Mouse (Mus musculus) liver, adult 2 months (tissue): ENCODE measurements around the gene Ctdnep1. TPM values are rescaled to one million over a fixed set of nuclear protein-coding genes. Genes with fewer than 3 reads are reported as not detected.

Experiments used
- DNase-seq: peaks from one replicate; pipeline ENCODE4 v3.0.0-alpha.2; 2011; ENCODE audit warnings: low read depth, low spot score; ENCODE audit errors: extremely low read depth
- H3K27ac ChIP-seq: fragments of 200-500 bp; replicated peaks from 2 replicates; pipeline ENCODE4 v1.5.1; 2012; ENCODE audit warnings: low read depth, mild to moderate bottlenecking, control low read depth, inconsistent platforms, low read length; ENCODE audit not compliant: insufficient read depth
- H3K27me3 ChIP-seq: fragments of 200-500 bp; 2 replicates; pipeline ENCODE4 v1.6.1; 2012; ENCODE audit warnings: mild to moderate bottlenecking, moderate library complexity, low read length, inconsistent platforms; ENCODE audit not compliant: control insufficient read depth, insufficient read depth
- H3K36me3 ChIP-seq: fragments of 200-500 bp; 2 replicates; pipeline ENCODE4 v1.6.1; 2012; ENCODE audit warnings: low read length, inconsistent platforms; ENCODE audit not compliant: control insufficient read depth, insufficient read depth
- H3K4me1 ChIP-seq: fragments of 200-500 bp; 2 replicates; pipeline ENCODE4 v1.6.1; 2011; ENCODE audit warnings: low read length; ENCODE audit not compliant: control insufficient read depth, insufficient read depth
- H3K4me3 ChIP-seq: fragments of 200-500 bp; 2 replicates; pipeline ENCODE4 v1.5.1; 2011; ENCODE audit warnings: low read depth, mild to moderate bottlenecking, control low read depth, low read length, moderate library complexity; ENCODE audit not compliant: insufficient read depth
- H3K79me2 ChIP-seq: fragments of 200-500 bp; 2 replicates; pipeline ENCODE4 v1.6.1; 2012; ENCODE audit warnings: inconsistent platforms, mild to moderate bottlenecking, low read length, moderate library complexity; ENCODE audit not compliant: control insufficient read depth, insufficient read depth
- H3K9ac ChIP-seq: fragments of 200-500 bp; 2 replicates; pipeline ENCODE4 v1.6.1; 2012; ENCODE audit warnings: low read depth, mild to moderate bottlenecking, control low read depth, inconsistent platforms, low read length
- CTCF ChIP-seq: fragments of 200-500 bp; IDR thresholded peaks from 2 replicates; pipeline ENCODE4 v1.5.1; 2011; ENCODE audit warnings: low read depth, low read length, control low read depth
- POLR2A ChIP-seq: fragments of 200-500 bp; IDR thresholded peaks from 2 replicates; pipeline ENCODE4 v1.6.1; 2011; ENCODE audit warnings: low read length, control low read depth; ENCODE audit not compliant: insufficient read depth; ENCODE audit errors: extremely low read depth
- WGBS: fragments of 180-500 bp; shearing (Covaris S2); methylation state at CpG from one replicate; pipeline ENCODE4 v1.1.7; 2018; 5-methylcytosine and 5-hydroxymethylcytosine counted together
- polyA plus RNA-seq: library from polyadenylated mRNA; depleted of rRNA; stranded (reverse); fragments of >200 nt; gene quantifications from 2 replicates; pipeline ENCODE4 v1.2.3, GENCODE M21; 2012
- total RNA-seq: library from RNA; depleted of rRNA; stranded (reverse); fragments of >200 nt; gene quantifications from 2 replicates; pipeline ENCODE4 v1.2.3, GENCODE M21; 2014

The Ctdnep1 gene
- total and polyA plus RNA-seq, 2 experiments: 6.6 to 45.3 TPM

GRCm38 (mm10) chr11:70029829-70030550, 49.0 kb downstream of the Ctdnep1 start:
- H3K79me2 ChIP-seq: no peaks in the 10 kb centered on the region
- TF ChIP-seq CTCF: no peak
- no peak for TF ChIP-seq POLR2A
- 0 out of 2 replicates have a peak, but pooled peaks cover 2% of the 10 kb centered on the region for H3K4me1 ChIP-seq
- peaks cover 3% of the 10 kb centered on the region; the same call in 1 of the 2 replicates for H3K27me3 ChIP-seq
- no peak for DNase-seq
- 79% methylated on average over 11 of the region's 11 CpGs for WGBS
- no peak overlapping the region for H3K9ac ChIP-seq
- no peak overlapping the region for H3K27ac ChIP-seq
- no peak overlapping the region for H3K4me3 ChIP-seq
- no peaks in the 10 kb centered on the region for H3K36me3 ChIP-seq

GRCm38 (mm10) chr11:70030651-70031320, 49.8 kb downstream of the Ctdnep1 start:
- 0 out of 2 replicates have a peak, but pooled peaks cover 2% of the 10 kb centered on the region for H3K4me1 ChIP-seq
- WGBS: 93% methylated on average over 28 of the region's 28 CpGs

GRCm38 (mm10) chr11:70031321-70031670, 50.3 kb downstream of the Ctdnep1 start:
- no peaks in the 10 kb centered on the region for H3K36me3 ChIP-seq
- no peak overlapping the region for H3K27ac ChIP-seq
- no peak for DNase-seq
- TF ChIP-seq POLR2A (no peak), CTCF (no peak)
- no peak overlapping the region for H3K9ac ChIP-seq
- H3K27me3 ChIP-seq: peaks cover 3% of the 10 kb centered on the region; the same call in 1 of the 2 replicates
- 0 out of 2 replicates have a peak, but pooled peaks cover 2% of the 10 kb centered on the region for H3K4me1 ChIP-seq
- no peak overlapping the region for H3K4me3 ChIP-seq
- no peaks in the 10 kb centered on the region for H3K79me2 ChIP-seq
- WGBS: 94% methylated on average over 11 of the region's 11 CpGs

More at GRCm38 (mm10) chr11:70030651-70031320, 49.8 kb downstream of the Ctdnep1 start:
- Histone ChIP-seq H3K36me3 (no peaks in the 10 kb centered on the region), H3K27ac (no peak overlapping the region), H3K4me3 (no peak overlapping the region), H3K79me2 (no peaks in the 10 kb centered on the region), H3K27me3 (peaks cover 3% of the 10 kb centered on the region; the same call in 1 of the 2 replicates), H3K9ac (no peak overlapping the region)
- TF ChIP-seq CTCF: no peak
- no peak for TF ChIP-seq POLR2A
- no peak for DNase-seq

- DNase-seq: no peak
- H3K79me2 ChIP-seq: no peaks in the 10 kb centered on the region
- no peak overlapping the region for H3K27ac ChIP-seq
- peaks cover 4% of the 10 kb centered on the region; the same call in 1 of the 2 replicates for H3K4me1 ChIP-seq
- H3K9ac ChIP-seq: no peak overlapping the region
- H3K27me3 ChIP-seq: no peaks in the 10 kb centered on the region
- TF ChIP-seq CTCF: no peak
- TF ChIP-seq POLR2A: no peak
- H3K4me3 ChIP-seq: no peak overlapping the region
- WGBS: 63% methylated on average over 7 of the region's 7 CpGs
- H3K36me3 ChIP-seq: no peaks in the 10 kb centered on the region
These were observed 57.2 kb downstream of the Ctdnep1 start for GRCm38 (mm10) chr11:70038174-70038573.

- 95% methylated on average over 10 of the region's 10 CpGs for WGBS
- H3K27me3 ChIP-seq: no peaks in the 10 kb centered on the region
- no peak overlapping the region for H3K9ac ChIP-seq
- no peak overlapping the region for H3K27ac ChIP-seq
- H3K36me3 ChIP-seq: no peaks in the 10 kb centered on the region
- H3K4me1 ChIP-seq: peaks cover 4% of the 10 kb centered on the region; the same call in 1 of the 2 replicates
- TF ChIP-seq CTCF: no peak
- no peak for TF ChIP-seq POLR2A
- no peak overlapping the region for H3K4me3 ChIP-seq
- no peak for DNase-seq
- no peaks in the 10 kb centered on the region for H3K79me2 ChIP-seq
These were observed 58.7 kb downstream of the Ctdnep1 start for GRCm38 (mm10) chr11:70039631-70040030.
